Mouse (Mus musculus): ENCODE measurements around the gene Kazn.

The Kazn gene

GRCm38 (mm10) chr4:142242750-142243383 lies 3.7 kb upstream of the Kazn start:
- in situ Hi-C loops (cut with MboI, MseI): no loop called here

DNA sequence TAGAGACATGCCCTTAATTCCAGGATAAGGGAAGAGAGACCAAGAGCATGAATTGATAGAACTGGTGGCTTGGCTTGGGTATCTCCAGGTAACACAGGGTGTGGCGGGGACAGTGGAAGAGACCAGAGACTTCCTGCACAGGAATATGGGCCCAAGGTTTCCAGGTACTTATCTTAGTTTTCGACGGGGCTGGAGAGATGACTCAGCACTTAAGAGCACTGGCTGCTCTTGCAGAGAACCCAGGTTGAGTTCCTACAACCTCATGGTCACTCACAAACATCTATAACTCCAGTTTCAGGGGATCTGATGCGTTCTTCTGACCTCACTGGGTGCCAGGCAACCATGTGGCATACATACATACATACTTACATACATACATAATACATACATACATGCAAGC lies 3.0 kb upstream of the Kazn start:
- in situ Hi-C loops (cut with MboI, MseI): no loop called here

GRCm38 (mm10) chr4:142240874-142241273 lies 1.7 kb upstream of the Kazn start:
- in situ Hi-C loops (cut with MboI, MseI): no loop called here

DNA sequence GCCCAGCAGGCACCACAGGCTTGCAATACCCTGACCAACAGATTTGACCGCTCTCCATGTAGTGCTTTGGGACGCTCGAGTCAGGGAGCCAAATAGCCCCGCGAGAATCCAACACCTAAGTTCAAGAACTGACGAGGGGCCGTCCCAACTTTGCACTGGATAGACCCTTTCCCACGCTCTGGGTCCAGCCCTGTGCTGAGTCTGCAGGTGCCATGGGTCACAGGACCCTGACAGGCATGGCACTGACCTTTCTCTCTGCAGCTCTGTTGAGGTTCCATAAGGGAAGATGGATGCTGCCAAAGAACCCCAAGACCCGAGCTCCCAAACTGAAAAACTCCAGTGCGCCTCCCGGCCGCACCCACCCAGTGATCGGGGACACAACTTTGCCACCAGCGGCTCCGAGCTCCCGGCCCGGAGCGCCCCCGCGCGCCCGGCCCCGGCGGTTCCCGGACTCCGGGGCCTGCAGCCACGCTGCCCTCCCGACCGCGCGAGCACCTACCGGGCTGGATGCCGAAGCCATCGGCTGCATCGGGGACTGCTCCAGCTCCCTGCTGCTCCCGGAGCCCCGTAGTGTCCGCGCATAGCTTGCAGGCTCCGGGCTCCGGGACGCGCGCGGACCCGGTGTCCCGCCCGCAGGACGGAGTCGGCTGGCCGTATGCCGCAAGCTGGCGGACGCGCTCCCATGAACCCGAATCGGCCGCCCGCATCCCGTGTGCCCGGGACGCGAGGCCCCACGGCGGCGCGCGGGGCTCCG lies 538 bp downstream of the Kazn start:
- in situ Hi-C loops (cut with MboI, MseI): loop anchor here (5.0 kb wide), 1 partner anchor 81 kb away; no protein-coding TSS in a partner anchor

DNA sequence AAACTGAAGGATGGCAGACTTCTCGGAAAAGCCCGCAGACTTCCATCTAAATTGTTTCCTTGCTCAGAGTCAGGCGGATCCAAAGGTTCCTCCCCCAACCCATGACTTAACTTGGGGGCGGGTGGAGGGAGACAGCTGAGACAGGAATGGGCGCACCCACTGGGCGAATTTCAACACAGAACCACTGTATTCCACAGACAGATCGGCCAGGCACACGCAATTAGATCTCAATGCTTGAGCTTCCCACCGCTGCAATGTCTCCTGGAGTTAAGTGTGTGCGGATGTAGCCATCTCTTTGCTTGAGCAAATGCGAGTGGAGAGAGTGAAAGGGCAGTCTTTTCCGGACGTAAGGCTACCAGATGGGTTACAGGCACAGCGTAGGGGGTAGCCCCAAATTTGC lies 1.2 kb downstream of the Kazn start:
- in situ Hi-C loops (cut with MboI, MseI): loop anchor here (5.0 kb wide), 1 partner anchor 81 kb away; no protein-coding TSS in a partner anchor

- in situ Hi-C loops (cut with MboI, MseI): loop anchor here (5.0 kb wide), 1 partner anchor 79 kb away; no protein-coding TSS in a partner anchor
Measured at GRCm38 (mm10) chr4:142236681-142237080, 2.5 kb downstream of the Kazn start.

- in situ Hi-C loops (cut with MboI, MseI): loop anchor here (5.0 kb wide), 1 partner anchor 78 kb away; no protein-coding TSS in a partner anchor
Measured at GRCm38 (mm10) chr4:142235426-142235825, 3.8 kb downstream of the Kazn start.

GRCm38 (mm10) chr4:142234828-142235227 lies 4.4 kb downstream of the Kazn start:
- in situ Hi-C loops (cut with MboI, MseI): loop anchor here (5.0 kb wide), 2 partner anchors 78 to 423 kb away; no protein-coding TSS in a partner anchor

GRCm38 (mm10) chr4:142228821-142229575 lies 10.2 kb downstream of the Kazn start:
- in situ Hi-C loops (cut with MboI, MseI): no loop called here

GRCm38 (mm10) chr4:142223898-142224645 lies 15.1 kb downstream of the Kazn start:
- in situ Hi-C loops (cut with MboI, MseI): no loop called here

GRCm38 (mm10) chr4:142222385-142222784 lies 16.8 kb downstream of the Kazn start:
- in situ Hi-C loops (cut with MboI, MseI): no loop called here

DNA sequence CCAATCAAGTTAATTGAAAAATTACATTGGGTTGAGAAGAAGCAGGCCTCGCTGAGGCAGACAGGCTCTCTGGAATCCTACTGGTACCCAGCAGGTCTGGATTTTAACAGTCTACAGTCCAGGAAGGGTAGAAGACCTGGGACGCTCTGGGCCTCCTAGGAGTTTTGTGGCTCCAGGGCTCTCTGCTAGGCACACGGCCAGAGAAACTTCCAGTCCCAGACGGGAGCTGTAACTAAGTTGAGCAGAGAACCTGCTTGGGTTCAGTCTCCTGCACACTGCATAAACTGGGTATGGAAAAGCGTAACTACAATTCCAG lies 17.5 kb downstream of the Kazn start:
- in situ Hi-C loops (cut with MboI, MseI): no loop called here

DNA sequence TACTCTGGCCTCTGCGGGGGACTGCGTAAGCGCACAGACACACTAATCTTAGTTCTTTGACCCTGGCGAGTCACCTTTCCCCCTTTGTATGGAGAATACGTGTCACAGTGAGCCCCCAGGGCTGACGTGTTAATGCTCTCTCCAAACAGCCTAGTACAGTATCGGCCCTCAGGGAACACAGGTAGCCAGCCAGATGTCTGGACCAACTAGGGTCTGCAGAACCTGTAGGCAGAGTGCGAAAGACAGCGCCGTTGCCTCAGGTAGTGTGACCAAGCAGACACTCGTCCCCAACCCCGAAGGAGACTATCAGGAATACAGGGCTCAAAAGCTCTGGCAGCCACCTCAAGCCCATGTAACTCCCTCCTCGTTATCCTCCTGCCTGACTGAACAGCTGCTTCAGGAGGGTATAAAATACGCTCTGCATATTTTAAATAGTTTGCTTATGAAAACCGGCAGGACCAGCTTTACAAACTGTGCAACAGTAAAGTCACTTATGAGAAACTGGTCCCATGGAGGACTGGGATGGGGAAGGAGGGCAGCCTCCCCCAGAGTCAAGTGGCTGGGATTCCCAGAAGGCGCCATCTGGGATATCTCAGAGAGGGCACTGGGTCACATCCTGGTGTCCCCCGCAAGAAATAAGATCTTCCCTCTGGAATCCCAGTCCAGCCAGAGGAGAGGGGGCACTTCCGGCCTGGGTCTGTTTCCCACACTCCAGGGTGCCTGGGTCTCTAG lies 18.0 kb downstream of the Kazn start:
- in situ Hi-C loops (cut with MboI, MseI): no loop called here

- in situ Hi-C loops (cut with MboI, MseI): no loop called here
Measured at GRCm38 (mm10) chr4:142218997-142219396, 20.2 kb downstream of the Kazn start.

- in situ Hi-C loops (cut with MboI, MseI): no loop called here
Measured at GRCm38 (mm10) chr4:142217048-142217447, 22.2 kb downstream of the Kazn start.

- in situ Hi-C loops (cut with MboI, MseI): no loop called here
Measured at GRCm38 (mm10) chr4:142215760-142216159, 23.4 kb downstream of the Kazn start.

DNA sequence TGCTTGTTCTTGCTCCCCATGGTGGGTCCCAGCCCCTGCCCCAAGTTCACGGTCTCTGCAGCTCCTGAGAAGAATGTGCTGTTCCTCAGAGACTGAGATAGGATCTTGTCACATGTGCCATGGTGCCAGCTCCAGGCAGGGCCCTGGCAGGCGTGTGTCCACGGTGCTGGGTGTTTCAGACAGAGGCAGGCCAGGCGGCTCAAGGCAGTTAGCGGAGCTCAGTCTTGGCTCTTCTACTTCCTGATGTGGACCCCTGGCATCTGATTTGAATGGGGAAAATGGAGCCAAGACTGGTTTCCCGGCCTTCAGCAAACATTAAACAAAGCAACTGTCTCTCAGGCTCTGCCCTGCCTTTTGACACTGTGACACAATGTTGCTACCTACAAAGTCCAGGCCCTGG lies 24.7 kb downstream of the Kazn start:
- in situ Hi-C loops (cut with MboI, MseI): no loop called here

DNA sequence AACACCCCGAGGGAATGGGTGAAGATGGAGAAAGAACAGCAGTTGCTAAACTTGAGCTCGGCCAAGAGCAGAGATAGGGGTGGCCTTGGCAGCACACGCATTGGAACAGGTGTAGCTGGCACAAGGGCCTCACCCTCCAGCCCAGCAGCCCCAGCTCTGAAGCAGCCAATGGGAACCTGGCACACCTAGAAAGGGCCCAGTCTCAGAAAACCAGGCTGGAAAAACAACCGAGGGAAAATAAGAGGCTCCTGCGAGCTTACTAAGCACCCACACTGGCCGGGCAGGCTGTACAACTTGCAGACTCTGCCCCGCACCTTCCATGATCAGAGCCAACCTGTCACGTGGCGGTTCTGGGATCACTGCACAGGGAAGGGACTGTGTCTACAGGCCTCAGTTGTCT lies 26.8 kb downstream of the Kazn start:
- in situ Hi-C loops (cut with MboI, MseI): no loop called here

GRCm38 (mm10) chr4:142209884-142210283 lies 29.3 kb downstream of the Kazn start:
- in situ Hi-C loops (cut with MboI, MseI): no loop called here

GRCm38 (mm10) chr4:142209476-142209875 lies 29.7 kb downstream of the Kazn start:
- in situ Hi-C loops (cut with MboI, MseI): no loop called here

- in situ Hi-C loops (cut with MboI, MseI): no loop called here
Measured at GRCm38 (mm10) chr4:142205693-142206092, 33.5 kb downstream of the Kazn start.

All from T-helper 2 cell (primary cell).